Mouse (Mus musculus): ENCODE results near the gene Lamc3.

The Lamc3 gene

DNA sequence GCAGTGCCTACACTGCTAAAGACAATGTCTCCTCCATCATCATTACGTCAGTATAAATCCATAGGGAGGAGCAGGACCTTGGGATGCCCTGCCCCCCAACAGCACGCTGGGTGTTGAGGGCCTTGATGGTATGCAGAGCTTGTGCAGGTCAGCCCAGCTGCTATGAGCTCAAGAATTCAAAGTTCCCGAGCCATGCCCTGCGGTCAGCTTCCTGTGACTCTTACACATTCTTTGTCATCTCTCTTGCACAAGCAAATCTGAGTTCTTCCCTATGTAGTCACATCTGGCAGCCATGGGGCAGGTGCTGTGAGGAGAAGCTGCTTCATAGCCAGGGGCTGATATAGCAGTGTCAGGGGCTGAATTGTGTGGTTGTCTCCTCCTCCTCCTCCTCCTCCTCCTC, 48.0 kb downstream of the Lamc3 start:
- no peak for DNase-seq (ENCODE audit: low read depth)

DNA sequence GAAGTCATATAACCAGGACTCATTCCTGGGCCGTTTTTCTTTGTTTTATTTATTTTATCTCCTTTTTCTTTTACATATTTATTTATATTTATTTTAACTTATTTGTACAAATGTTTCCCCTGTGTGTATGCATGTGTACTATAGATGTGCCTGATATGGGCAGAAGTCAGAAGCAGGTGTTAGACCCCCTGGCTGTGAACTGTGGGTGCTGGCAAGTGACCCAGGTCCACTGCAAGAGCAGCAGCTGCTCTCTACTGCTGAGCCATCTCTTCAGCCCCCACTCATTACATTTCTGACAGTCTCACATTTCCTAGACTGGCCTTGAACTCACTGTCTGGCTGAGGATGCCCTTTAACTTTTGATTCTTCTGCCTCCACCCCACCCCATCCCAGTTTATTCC, 51.2 kb downstream of the Lamc3 start:
- DNase-seq (ENCODE audit: low read depth) = no peak

DNA sequence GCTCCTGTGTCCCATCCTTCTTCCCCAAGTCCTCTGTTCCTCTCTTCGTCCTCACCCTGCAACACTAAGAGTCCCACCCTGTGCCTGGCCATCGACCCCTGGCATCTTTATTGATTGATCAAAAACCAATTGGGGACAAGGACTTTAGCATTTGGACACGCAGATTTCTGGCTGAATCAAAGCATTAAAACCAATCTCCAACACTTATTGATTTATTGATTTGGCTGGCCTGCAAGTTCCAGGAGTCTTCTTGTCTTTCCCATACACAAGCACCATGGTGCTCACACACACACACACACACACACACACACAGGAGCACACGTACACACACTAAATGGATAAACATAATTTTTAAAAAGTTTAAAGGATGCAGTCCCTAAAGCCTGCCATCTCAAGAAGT, 55.9 kb downstream of the Lamc3 start:
- no peak for DNase-seq (ENCODE audit: low read depth)

DNA sequence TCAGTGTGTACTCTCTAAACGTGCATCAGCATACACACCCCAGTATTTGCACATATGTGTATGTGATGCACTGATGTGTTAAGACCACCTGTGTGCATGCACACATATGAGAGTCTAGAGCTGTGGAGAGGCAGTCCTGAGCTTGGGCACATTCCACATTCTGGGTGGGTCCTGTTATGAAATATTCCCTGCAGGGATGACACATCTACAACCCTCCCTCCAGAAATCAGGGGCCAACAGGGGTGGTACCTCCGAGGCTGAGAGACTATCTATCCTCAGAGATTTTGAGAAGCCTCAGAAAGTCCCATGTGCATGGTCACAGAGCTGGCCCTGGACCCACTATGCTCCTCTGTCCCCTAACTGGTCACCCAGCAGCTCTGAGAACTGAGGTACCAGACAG, 58.5 kb downstream of the Lamc3 start:
- no peak for DNase-seq (ENCODE audit: low read depth)

DNA sequence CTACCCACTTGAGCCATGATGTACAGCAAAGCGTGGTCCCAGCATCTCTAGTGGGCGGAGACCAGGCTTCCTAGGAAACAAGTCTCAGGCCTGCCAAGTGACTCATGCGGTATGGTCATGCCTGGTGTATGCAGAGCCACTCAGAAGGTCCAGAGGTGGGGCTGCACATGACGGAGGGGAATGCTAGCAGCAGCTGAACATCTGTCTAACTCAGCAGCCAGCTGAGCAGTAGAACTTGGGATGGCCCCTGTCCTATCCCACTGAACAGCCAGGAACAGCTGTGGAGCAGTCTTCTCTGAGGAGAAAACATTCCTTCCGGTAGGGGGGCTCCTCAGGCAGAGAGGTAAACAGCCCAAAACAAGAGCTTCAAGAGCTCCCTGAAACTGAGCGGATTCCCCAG, 61.3 kb downstream of the Lamc3 start:
- no peak for DNase-seq (ENCODE audit: low read depth)

DNA sequence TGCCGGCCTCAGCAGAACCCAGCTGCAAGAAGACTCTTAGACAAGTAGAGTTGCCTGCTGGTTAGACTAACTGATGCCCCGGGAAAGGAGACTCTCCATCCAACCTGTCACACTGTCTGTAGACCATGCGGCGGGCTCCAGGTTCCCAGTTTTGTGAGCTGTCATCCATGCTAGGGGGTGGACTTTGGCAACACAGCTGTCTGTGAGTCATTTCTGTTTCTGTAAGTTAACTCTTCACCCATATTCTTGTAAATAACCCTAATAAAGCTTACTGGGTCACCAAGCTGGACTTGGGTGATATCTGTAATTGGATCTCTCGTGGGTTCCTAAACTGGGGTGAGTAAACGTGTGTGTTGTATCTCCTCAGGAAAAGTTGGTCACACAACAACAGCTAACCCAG, 61.7 kb downstream of the Lamc3 start:
- DNase-seq (ENCODE audit: low read depth) = no peak

DNA sequence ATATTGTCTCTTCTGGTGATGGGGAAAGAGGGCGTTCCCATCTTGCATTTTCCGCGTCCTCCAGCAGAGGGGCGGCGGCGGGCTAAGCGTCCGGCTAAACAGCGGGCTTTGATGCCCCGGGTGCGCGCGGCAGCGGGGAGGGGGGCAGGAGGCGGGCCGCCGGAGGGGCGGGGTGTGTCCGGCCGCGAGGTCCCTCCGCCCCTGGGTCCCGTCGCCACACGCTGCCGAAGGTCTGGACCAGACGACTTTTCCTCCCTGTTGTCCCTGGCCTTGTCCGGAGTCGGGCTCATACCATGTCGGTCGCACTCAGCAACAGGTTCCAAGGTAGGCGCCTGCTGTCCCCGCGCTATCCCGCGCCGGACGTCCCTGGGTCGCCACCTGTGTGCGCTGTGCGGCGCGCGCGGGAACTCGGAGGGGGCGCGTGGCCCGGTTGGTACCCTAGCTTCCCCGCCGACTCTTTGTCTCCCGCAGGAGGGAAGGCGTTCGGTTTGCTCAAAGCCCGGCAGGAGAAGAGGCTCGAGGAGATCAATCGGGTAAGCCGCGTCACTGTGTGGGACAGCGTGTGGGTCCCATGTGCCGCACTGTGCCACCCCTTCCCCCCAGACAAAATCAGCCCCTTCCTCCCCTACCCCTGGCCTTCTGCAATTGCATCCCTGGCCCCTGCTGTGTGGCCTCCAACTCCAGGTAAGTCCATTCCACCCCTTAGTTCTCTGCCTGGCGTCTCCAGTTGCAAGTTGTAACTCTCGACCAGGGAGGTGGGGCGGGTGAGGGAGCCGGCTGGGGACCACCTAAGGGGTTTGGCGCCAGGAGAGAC, 63.2 kb downstream of the Lamc3 start, which contains the start of gene Aif1l:
Gene Aif1l (plus strand): TSS at position 82 of the 814 bp plus-strand sequence.
- DNase-seq (ENCODE audit: low read depth) = peak; percentile 44

DNA sequence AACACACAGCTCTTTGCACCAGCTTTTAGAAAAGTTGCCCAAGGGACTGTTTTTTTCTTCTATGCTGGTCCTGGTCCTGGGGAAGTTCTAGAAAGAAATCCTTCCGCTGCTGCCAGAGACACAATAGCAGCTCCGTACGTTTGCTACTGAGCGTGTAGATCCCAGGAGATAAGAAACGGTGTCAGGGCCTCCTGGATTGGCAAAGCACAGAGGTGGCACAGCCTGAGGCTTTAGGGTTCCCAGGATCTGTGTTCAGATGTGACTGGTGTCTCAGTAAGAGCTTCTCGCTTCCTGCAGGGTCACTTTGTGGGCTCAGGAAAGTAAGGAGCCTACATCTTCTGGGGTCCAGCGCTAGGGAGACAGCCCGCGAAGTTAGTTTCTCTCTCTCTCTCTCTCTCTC, 63.9 kb downstream of the Lamc3 start:
- no peak for DNase-seq (ENCODE audit: low read depth)

DNA sequence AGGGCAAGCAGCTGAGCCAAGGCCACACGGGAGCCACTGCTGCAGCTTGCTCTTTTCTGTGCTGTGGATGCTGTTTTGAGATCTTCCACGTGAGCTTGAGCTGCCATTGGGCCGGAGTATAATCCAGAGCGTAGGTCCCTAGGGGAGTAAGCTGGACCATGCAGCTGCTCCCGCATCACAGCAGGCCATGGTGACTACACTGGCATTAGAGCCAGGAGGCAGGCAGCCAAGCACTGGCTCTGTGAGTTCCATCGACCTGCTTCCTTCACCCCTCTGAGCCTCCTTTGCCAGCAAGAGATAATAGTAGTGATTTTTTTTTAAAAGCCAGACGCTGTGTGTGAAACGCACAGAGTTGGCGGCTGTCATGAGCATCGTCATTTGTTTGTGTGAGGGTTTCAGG, 65.1 kb downstream of the Lamc3 start:
- DNase-seq (ENCODE audit: low read depth) = no peak

DNA sequence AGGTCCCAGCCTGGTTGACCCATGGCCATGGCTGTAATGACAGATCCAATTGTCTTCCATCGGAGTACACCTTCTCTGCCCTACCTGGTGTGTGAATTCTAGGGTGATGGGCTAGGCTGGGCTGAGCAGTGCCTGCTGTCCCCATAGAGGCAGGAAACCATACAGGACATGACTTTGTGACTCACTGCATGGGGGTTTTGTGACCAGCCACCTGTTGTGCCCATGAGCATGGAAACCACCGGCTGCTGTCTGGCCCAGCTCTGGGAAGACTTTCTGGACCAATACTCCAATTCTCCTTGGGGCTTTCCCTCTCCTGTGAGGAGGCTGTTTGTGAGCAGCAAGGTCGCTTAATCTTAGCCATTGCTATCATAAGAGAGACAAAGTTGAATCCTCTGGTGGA, 65.6 kb downstream of the Lamc3 start:
- no peak for DNase-seq (ENCODE audit: low read depth)

DNA sequence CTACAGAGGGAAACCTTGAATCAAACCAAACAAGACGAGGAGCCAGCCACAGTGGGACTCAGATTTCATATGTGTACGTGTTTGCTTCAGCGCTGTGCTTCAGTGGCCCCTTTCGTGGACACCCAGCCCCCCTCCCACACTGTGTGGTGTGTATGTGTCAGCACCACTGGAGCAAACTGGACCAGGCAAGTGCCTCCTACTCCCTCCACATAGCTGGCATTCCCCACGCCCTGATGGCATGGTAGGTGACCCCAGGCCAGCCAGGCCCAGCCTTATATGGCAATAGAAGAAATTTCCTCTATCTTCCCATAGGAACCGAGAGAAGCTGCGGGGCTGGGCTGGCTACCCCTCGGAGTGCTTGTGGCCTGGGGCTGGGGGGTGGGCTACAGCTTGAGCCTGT, 66.6 kb downstream of the Lamc3 start:
- no peak for DNase-seq (ENCODE audit: low read depth)

DNA sequence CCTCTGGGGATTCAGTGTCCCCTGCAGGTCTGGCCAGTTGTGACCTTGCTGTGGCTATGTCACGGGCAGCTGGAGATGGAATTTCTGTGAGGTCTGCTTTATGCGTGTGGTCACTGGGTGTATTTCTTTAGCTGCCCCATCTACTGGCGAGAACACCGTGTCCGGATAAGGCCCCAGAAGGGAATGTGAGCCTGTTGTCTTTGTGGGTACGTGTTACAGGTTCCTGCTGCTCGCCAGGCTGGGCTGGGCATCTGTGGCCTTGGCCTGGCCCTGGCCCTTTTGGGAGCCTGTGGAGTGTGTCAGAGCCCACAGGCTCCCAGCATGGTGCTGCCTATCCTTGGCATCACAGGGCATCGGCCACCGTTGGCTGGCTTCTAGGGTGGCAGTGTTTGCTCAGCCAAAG, 67.7 kb downstream of the Lamc3 start:
- DNase-seq (ENCODE audit: low read depth) = no peak

DNA sequence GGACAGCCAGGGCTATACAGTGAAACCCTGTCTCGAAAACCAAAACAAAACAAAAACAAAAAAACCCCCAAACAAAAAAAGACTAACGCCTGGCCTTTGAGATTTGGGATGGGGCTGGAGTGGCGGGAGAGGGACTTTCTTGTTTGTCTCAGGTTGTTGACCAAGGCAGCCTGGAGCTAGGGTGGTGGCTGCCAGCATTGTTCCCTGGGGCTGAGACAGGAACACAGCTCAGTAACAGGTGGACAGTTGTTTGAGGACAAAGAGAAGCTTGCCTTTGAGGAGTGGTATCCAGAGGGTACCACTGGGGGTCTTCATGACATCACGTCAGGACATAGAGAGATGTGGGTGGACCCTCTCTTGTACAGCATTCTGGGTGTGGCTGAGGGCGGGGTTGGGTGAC, 68.6 kb downstream of the Lamc3 start:
- no peak for DNase-seq (ENCODE audit: low read depth)

DNA sequence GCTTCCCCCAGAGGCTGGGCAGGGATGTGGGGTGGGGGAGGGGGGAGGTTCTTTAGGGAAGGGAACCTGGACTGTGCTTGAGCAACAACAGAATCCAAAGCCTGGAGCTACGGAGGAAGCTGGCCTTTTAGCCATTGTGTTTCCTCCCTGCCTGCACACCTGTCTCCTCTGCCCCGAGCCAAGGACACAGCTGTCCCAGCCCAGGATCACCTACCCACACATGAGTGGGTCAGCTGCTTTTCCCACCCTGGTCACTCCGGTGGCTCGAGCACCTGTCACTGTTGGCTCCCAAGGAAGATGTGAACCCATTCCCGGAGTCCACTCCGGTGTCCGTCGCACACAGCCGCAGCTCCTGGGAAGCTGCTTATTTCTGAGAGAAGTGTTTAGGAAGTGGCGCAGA, 70.1 kb downstream of the Lamc3 start:
- no peak for DNase-seq (ENCODE audit: low read depth)

DNA sequence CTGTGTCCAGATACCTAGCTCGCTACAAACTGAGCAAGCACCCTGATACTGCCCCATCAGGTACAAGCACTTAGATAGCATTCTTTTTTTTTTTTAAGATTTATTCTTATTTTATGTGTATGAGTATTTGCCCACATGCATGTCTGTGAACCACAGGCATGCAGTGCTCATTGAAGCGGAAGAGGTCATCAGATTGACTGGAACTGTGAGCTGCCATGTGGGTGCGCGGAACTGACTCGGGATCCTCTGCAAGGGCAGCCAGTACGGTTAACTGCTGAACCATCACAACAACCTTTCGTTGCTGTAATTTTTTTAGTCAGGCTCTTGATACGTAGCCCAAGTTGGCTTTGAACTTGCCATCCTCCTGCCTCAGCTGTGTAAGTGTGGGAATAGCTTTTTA, 73.9 kb downstream of the Lamc3 start:
- DNase-seq (ENCODE audit: low read depth) = no peak

DNA sequence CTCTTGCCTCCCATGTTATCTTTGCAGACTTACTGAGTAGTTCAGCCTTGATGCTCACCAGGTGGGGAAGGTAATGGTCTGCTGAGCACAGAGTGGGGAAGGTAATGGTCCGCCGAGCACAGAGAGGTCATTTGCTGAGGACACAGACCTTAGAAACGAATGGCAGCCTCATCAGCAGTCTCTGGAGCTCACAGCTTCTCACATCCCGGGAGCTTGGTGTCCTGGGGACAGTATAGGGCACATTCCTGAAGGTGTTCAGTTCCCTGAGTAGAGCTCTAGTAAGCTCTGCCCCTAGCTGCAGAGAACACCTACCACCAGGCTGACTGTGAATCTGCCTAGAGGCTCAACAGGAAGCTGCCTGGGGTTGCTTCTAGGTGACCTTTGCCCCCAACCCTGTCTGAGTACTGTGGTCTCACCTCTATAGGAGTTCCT, 74.7 kb downstream of the Lamc3 start:
- DNase-seq (ENCODE audit: low read depth) = no peak

DNA sequence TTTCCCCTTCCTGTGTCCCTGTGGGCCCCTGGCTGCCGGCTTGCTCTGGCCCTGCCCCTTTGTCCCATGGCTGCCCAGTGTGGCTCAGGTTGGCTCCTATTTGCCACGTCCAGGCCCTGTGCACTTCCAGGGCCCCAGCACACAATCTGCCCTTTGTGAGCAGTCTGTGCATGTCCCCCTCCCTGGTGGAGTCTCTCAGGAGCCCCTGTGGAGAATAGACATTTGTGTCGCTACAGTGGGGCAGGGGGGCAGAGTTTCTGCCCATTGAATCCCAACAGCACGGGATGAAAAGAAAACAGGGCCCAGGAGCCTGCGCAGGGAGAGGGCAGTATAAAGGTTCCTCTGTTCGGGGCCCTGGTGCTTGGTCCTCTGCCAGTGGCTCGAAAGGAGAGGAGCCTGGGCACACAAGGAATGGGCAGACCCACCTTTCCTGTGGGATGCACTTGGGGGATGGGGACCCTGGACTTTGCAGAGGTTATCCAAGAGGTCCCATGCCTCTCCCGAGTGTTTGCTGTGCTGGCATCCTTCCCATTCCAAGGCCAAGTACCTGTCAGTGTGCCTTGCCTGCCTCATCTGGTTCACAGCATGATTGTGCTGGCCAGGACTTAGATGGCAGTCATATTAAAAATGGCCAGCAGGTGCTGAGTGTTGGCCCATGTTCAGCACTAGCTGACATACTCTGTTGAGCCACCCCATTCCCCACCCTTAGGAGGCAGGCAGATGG, 75.6 kb downstream of the Lamc3 start:
- DNase-seq (ENCODE audit: low read depth) = no peak

DNA sequence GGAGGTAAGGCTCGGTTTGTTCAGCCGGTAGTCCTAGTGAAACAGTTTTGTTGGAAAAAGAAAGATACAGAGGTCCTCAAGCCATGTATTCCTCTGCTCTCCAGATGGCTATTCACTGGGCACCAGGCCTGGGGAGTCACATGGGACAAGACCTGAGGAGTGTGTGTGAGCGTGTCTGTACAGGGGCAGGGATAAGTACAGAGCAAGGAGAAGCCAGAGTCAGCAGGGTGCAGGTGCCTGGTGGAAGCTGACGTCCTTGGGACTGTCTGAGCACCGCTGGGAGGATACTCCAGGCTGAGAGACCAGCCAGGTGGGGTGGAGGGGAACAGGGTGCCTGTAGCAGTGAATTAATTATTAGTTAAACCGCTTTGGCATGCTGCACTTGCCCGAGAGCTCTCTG, 76.4 kb downstream of the Lamc3 start:
- no peak for DNase-seq (ENCODE audit: low read depth)

DNA sequence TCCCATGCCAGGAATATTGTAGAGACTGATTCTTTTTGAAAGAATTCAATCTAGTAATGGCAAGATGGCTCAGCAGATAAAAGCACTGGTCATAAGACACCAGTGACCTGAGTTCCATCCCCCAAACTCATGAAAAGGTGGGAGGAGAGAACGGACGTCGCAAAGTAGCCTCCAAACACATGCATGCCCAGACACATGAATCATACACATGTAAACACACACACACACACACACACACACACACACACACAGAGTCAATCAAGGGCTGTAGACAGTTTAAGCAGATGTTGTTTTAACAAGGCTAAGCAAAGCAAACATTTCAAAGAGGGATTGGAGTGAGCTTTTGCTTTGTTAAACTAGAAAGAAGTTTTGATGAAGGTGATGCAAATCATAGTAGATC, 77.1 kb downstream of the Lamc3 start:
- no peak for DNase-seq (ENCODE audit: low read depth)

DNA sequence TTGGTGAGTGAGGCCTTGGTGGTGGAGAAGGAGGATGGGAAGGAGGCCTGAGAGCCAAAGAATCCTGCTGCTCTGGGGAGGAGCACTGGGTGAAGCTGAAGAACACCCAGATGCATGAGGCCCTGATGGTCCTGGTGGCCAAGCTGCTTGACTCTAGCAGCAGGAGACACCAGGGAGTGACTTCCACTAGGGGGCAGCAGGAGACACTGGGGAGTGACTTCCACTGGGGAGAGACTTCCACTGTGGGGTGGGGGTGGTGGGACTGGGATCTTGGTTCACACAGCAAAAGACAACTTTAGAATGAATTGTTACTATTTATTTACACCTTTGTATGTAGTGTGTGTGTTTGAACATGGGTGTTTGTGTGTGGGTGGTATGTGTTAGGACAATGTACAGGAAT, 78.0 kb downstream of the Lamc3 start:
- DNase-seq (ENCODE audit: low read depth) = peak; percentile 41

DNA sequence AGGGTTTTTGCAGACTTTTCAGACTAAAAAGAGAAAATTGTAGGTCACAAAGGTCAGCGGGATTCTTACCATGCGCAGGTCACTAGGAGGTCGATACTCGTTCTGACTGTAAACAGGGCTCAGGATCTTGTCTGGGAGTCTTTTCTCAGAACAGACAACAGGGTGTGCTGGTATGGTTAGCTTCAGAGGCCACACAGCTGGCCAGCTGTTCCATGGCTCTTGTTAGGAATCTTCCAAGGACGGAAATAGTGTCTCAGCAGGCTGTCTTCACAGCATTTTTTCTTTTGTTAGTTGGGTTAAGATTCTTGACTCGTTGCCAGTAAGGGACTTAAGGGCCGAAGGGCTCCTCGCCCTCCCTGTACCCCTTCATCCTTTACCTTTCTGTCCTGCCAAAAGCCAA, 79.7 kb downstream of the Lamc3 start:
- no peak for DNase-seq (ENCODE audit: low read depth)

DNA sequence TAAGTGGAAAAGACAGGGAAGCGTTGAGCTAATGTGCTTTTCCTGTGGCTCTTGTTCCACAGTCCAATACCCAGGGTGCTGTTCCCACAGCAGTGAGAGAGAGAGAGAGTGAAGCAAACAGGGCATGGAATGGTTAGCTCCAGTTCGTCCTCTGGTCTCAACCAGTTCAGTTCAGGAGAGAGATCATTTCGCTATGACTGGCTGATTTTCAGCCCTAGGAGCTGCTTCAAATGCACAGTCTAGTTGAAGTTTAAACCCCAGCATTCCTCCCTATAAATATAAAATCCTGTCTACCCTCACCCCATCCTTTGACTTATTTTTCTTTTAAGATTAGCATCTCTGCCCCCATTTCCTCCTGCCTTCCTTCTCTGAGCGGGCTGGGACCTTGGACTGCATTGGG, 85.5 kb downstream of the Lamc3 start:
- no peak for DNase-seq (ENCODE audit: low read depth)

DNA sequence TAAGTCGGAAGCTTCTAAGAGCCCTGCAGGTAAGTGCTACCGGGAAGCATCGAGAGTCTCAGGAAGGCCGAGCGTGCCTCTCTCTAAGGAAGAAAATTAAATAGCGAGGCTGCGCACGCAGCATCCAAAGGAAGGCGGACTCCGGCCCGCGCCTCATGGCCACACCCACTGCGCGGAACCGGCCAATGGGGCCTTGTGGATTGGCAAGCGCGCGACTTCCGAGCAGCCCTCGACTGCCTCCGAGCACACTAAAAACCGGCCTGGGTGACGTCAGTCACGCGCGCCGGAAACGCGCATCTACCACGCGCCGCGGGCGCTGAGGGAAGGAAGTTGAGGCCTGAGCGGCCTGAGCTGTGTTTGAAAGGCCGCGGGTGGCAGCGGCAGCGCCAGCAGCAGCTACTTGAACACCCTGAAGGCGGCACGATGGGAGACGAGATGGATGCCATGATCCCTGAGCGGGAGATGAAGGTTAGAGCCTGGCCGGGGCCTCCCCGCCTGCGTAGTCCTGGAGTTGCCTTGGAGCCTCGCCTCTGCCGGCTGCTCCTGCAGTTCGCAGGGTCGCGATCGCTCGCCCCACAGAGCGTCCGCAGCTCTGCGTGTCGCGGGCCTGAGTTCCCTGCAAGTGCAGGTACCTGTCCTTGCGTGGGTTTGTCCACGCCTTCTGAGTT, 87.2 kb downstream of the Lamc3 start, which contains the start of gene Nup214:
Gene Nup214 (plus strand): TSS at position 296 of the 668 bp plus-strand sequence.
- DNase-seq (ENCODE audit: low read depth) = peak; percentile 98
